In genomic region chr7:139309106-139309505, GRCm38 (mm10) we compare ENCODE assay signal across 8 mouse cellular contexts.
DNase-seq lines count a peak whose midpoint lies in the region; ATAC-seq and TF ChIP-seq lines count a peak whose summit lies in the region.

No protein-coding gene starts in this region.

- H3K4me2 ChIP-seq in kidney, postnatal 0 days (ENCODE audit: low read length), result no peak overlapping the region
- H3K4me2 ChIP-seq in stomach, embryonic 16.5 days (ENCODE audit: low read depth, low read length), result no peak overlapping the region

- H3K9me3 ChIP-seq in kidney, postnatal 0 days (replicated peaks; ENCODE audit: low read length), result no peaks in the 10 kb centered on the region
- no peaks in the 10 kb centered on the region for H3K9me3 ChIP-seq in stomach, embryonic 16.5 days (replicated peaks; ENCODE audit: control insufficient read depth, low read length)

- no peak overlapping the region for H3K9ac ChIP-seq in kidney, postnatal 0 days (ENCODE audit: low read depth, low read length)
- H3K9ac ChIP-seq in stomach, embryonic 16.5 days (ENCODE audit: low read length), result no peak overlapping the region

- no peak overlapping the region for H3K4me3 ChIP-seq in kidney, postnatal 0 days (replicated peaks; ENCODE audit: low read depth, low read length)
- H3K4me3 ChIP-seq in stomach, embryonic 16.5 days (replicated peaks; ENCODE audit: low read length), result no peak overlapping the region

- no peak overlapping the region for H3K27ac ChIP-seq in kidney, postnatal 0 days
- peak overlapping the region; percentile 70 for H3K27ac ChIP-seq in stomach, embryonic 16.5 days (ENCODE audit: low read length)

- H3K27me3 ChIP-seq in kidney, postnatal 0 days (ENCODE audit: insufficient read depth, low read length), result no peaks in the 10 kb centered on the region
- H3K27me3 ChIP-seq in stomach, embryonic 16.5 days (ENCODE audit: control insufficient read depth, insufficient read depth, low read length), result no peaks in the 10 kb centered on the region

- DNase-seq in ovary, adult 18-20 months (ENCODE audit: low spot score), result peak; percentile 56
- no peak for DNase-seq in ovary, postnatal 10 days (ENCODE audit: low spot score)
- DNase-seq in gastrocnemius, postnatal 4 days (ENCODE audit: low spot score in 2 of 2), result peak; percentile 68 to 83
- DNase-seq in kidney, postnatal 0 days (ENCODE audit: low spot score), result peak; percentile 66
- no peak for DNase-seq in frontal cortex, postnatal 36 days (ENCODE audit: low spot score in 2 of 2)
- no peak for DNase-seq in frontal cortex, postnatal 10 days (ENCODE audit: low spot score in 2 of 2)

- ATAC-seq in kidney, postnatal 0 days (replicated peaks; ENCODE audit: low FRiP score, low read depth), result peak; percentile 53; the same call in 1 of the 2 replicates
- ATAC-seq in stomach, embryonic 16.5 days (ENCODE audit: insufficient read depth, low FRiP score), result peak; percentile 87
- no peak for ATAC-seq in inflammation-experienced regulatory T-cells, adult 6 months

- H3K36me3 ChIP-seq in kidney, postnatal 0 days (ENCODE audit: insufficient read depth, low read length), result no peaks in the 10 kb centered on the region
- H3K36me3 ChIP-seq in stomach, embryonic 16.5 days (ENCODE audit: control insufficient read depth, insufficient read depth, low read length), result no peaks in the 10 kb centered on the region

- TF ChIP-seq CTCF in kidney, postnatal 0 days (IDR thresholded peaks at IDR 0.05; ENCODE audit: low read depth), result peak; percentile 48

- WGBS in kidney, postnatal 0 days, result 32% methylated on average over 2 of the region's 2 CpGs
- WGBS in stomach, embryonic 16.5 days, result 25% methylated on average over 2 of the region's 2 CpGs

- peaks cover 3% of the 10 kb centered on the region; the same call in 1 of the 2 replicates for H3K4me1 ChIP-seq in kidney, postnatal 0 days (replicated peaks; ENCODE audit: insufficient read depth, low read length)
- peaks cover 11% of the 10 kb centered on the region for H3K4me1 ChIP-seq in stomach, embryonic 16.5 days (ENCODE audit: control insufficient read depth, insufficient read depth, low read length)

Comparison
In these comparisons a context has a peak if more than half of its experiments do, and no peak if none do; other contexts are left out.
1. DNase-seq: peak in ovary, adult 18-20 months (single experiment), gastrocnemius, postnatal 4 days (2 of 2) and kidney, postnatal 0 days (single experiment); none in ovary, postnatal 10 days (single experiment), frontal cortex, postnatal 36 days (0 of 2) and frontal cortex, postnatal 10 days (0 of 2).